Mouse (Mus musculus) thymus, adult 2 months (tissue): ENCODE measurements around the gene Adgrl1. TPM values are rescaled to one million over a fixed set of nuclear protein-coding genes. Genes with fewer than 3 reads are reported as not detected.

ENCODE experiments used
- DNase-seq: peaks from one replicate; pipeline ENCODE4 v3.0.0; 2021
- H3K27ac ChIP-seq: fragments of 200-500 bp; 2 replicates; pipeline ENCODE4 v1.5.1; 2012; ENCODE audit warnings: low read length, control low read depth; ENCODE audit not compliant: control insufficient read depth, insufficient read depth
- H3K27me3 ChIP-seq: fragments of 200-500 bp; 2 replicates; pipeline ENCODE4 v1.6.1; 2012; ENCODE audit warnings: mild to moderate bottlenecking, low read length, moderate library complexity, mixed read lengths; ENCODE audit not compliant: control insufficient read depth, insufficient read depth
- H3K36me3 ChIP-seq: fragments of 200-500 bp; 2 replicates; pipeline ENCODE4 v1.6.1; 2012; ENCODE audit warnings: mild to moderate bottlenecking, low read length, moderate library complexity; ENCODE audit not compliant: control insufficient read depth, insufficient read depth
- H3K4me1 ChIP-seq: fragments of 200-500 bp; replicated peaks from 2 replicates; pipeline ENCODE4 v1.6.1; 2012; ENCODE audit warnings: low read length; ENCODE audit not compliant: control insufficient read depth, insufficient read depth
- H3K4me3 ChIP-seq: fragments of 200-500 bp; 2 replicates; pipeline ENCODE4 v1.5.1; 2012; ENCODE audit warnings: mild to moderate bottlenecking, low read length, control low read depth, moderate library complexity; ENCODE audit not compliant: control insufficient read depth, insufficient read depth
- CTCF ChIP-seq: fragments of 200-500 bp; IDR thresholded peaks from 2 replicates; pipeline ENCODE4 v1.5.1; 2012; ENCODE audit warnings: mild to moderate bottlenecking, control low read depth, low read length, moderate library complexity, borderline replicate concordance; ENCODE audit not compliant: control insufficient read depth, poor library complexity, insufficient read depth; ENCODE audit errors: extremely low read depth
- POLR2A ChIP-seq: fragments of 200-500 bp; IDR thresholded peaks from 2 replicates; pipeline ENCODE4 v1.6.1; 2012; ENCODE audit warnings: mild to moderate bottlenecking, low read length, control low read depth, moderate library complexity; ENCODE audit not compliant: control insufficient read depth, poor library complexity, insufficient read depth; ENCODE audit errors: extremely low read depth
- WGBS: fragments of 180-500 bp; shearing (Covaris S2); methylation state at CpG from one replicate; pipeline ENCODE4 v1.1.7; 2018; 5-methylcytosine and 5-hydroxymethylcytosine counted together
- polyA plus RNA-seq: library from polyadenylated mRNA; depleted of rRNA; stranded (reverse); fragments of >200 nt; gene quantifications from 2 replicates; pipeline ENCODE4 v1.2.3, GENCODE M21; 2012; rRNA removed

Adgrl1 gene
- polyA plus RNA-seq: 170 and 184 TPM in 2 replicates

GRCm38 (mm10) chr8:83899363-83900252 is at the start of gene Adgrl1:
Adgrl1 (plus strand) TSS chr8:83900105.
- peaks cover 25% of the 10 kb centered on the region for H3K4me1 ChIP-seq
- no peaks in the 10 kb centered on the region for H3K27me3 ChIP-seq

GRCm38 (mm10) chr8:83852329-83852728 is 47.6 kb upstream of the Adgrl1 start:
- H3K27me3 ChIP-seq: no peaks in the 10 kb centered on the region
- 56% methylated on average over 8 of the region's 8 CpGs for WGBS

More at GRCm38 (mm10) chr8:83899363-83900252, at the start of gene Adgrl1:
- Histone ChIP-seq H3K27ac (no peak within 1 kb of the TSS), H3K4me3 (peak within 1 kb of the TSS; percentile 50), H3K36me3 (no peaks in the 10 kb centered on the region)
- TF ChIP-seq POLR2A: peak; percentile 71; the same call in 1 of the 2 replicates
- TF ChIP-seq CTCF: peak; percentile 51; the same call in 1 of the 2 replicates
- DNase-seq: peak; percentile 88
- under 1% methylated on average over 70 of the region's 70 CpGs for WGBS

GRCm38 (mm10) chr8:83853323-83854050 is 46.4 kb upstream of the Adgrl1 start:
- TF ChIP-seq CTCF (no peak), POLR2A (no peak)
- no peak for DNase-seq
- Histone ChIP-seq H3K27me3 (no peaks in the 10 kb centered on the region), H3K27ac (no peak overlapping the region), H3K36me3 (no peaks in the 10 kb centered on the region), H3K4me1 (no peaks in the 10 kb centered on the region), H3K4me3 (no peak overlapping the region)
- 85% methylated on average over 3 of the region's 3 CpGs for WGBS

More at GRCm38 (mm10) chr8:83852329-83852728, 47.6 kb upstream of the Adgrl1 start:
- no peak overlapping the region for H3K27ac ChIP-seq
- no peaks in the 10 kb centered on the region for H3K36me3 ChIP-seq
- no peak for DNase-seq
- no peak overlapping the region for H3K4me3 ChIP-seq
- H3K4me1 ChIP-seq: no peaks in the 10 kb centered on the region
- no peak for TF ChIP-seq POLR2A
- no peak for TF ChIP-seq CTCF

- TF ChIP-seq POLR2A: no peak
- no peak for TF ChIP-seq CTCF
Measured at GRCm38 (mm10) chr8:83856486-83857065, 43.3 kb upstream of the Adgrl1 start.

GRCm38 (mm10) chr8:83862439-83863268 is 37.3 kb upstream of the Adgrl1 start:
- Histone ChIP-seq H3K27ac (no peak overlapping the region), H3K36me3 (no peaks in the 10 kb centered on the region), H3K4me3 (no peak overlapping the region), H3K4me1 (0 out of 2 replicates have a peak, but pooled peaks cover 3% of the 10 kb centered on the region), H3K27me3 (peaks cover 3% of the 10 kb centered on the region; the same call in 1 of the 2 replicates)
- no peak for DNase-seq
- TF ChIP-seq POLR2A (no peak), CTCF (no peak)
- 16% methylated on average over 24 of the region's 24 CpGs for WGBS

More at GRCm38 (mm10) chr8:83856486-83857065, 43.3 kb upstream of the Adgrl1 start:
- Histone ChIP-seq H3K36me3 (no peaks in the 10 kb centered on the region), H3K27ac (no peak overlapping the region), H3K27me3 (peaks cover 3% of the 10 kb centered on the region; the same call in 1 of the 2 replicates), H3K4me3 (no peak overlapping the region), H3K4me1 (no peaks in the 10 kb centered on the region)
- 88% methylated on average over 6 of the region's 6 CpGs for WGBS
- DNase-seq: no peak
